Mouse (Mus musculus) left cerebral cortex, adult 18-20 months (tissue): ENCODE measurements at regions not wholly inside any gene's neighbourhood (a gene's known extent, or its start where the extent isn't known, plus 50 kb on each side); places are given as distances from the start of the nearest gene placed in this dataset.

Experiments
- DNase-seq, 2 experiments: peaks; one replicate each; pipeline ENCODE4 v3.0.0; 2021 to 2022; ENCODE audit warnings: low spot score in 2 of 2, mixed read lengths in 1 of 2

- peak; percentile 31 to 32 for DNase-seq
Measured at GRCm38 (mm10) chr1:72963449-72963848, 52.3 kb downstream of the Tnp1 start.

GRCm38 (mm10) chr1:72960241-72960653 lies 55.5 kb downstream of the Tnp1 start:
- no peak for DNase-seq

- no peak for DNase-seq
Measured at GRCm38 (mm10) chr1:72955387-72955786, 60.3 kb downstream of the Tnp1 start.

GRCm38 (mm10) chr1:72952896-72953295 lies 62.8 kb downstream of the Tnp1 start:
- no peak for DNase-seq

- DNase-seq = no peak
Measured at GRCm38 (mm10) chr1:72951802-72952201, 63.9 kb downstream of the Tnp1 start.

GRCm38 (mm10) chr1:72951365-72951764 lies 64.3 kb downstream of the Tnp1 start:
- DNase-seq = no peak

GRCm38 (mm10) chr1:72946235-72946634 lies 69.5 kb downstream of the Tnp1 start:
- DNase-seq = no peak

- DNase-seq = no peak
Measured at GRCm38 (mm10) chr1:72945750-72946102, 70.0 kb downstream of the Tnp1 start.

- no peak for DNase-seq
Measured at GRCm38 (mm10) chr1:72944805-72945749, 70.4 kb upstream of the Igfbp5 start.

GRCm38 (mm10) chr1:72944221-72944620 lies 69.5 kb upstream of the Igfbp5 start:
- DNase-seq = no peak

- DNase-seq = no peak
Measured at GRCm38 (mm10) chr1:72943082-72943481, 68.4 kb upstream of the Igfbp5 start.

GRCm38 (mm10) chr1:72942351-72942750 lies 67.7 kb upstream of the Igfbp5 start:
- DNase-seq = no peak

- no peak for DNase-seq
Measured at GRCm38 (mm10) chr1:72939948-72940347, 65.3 kb upstream of the Igfbp5 start.

- DNase-seq = no peak
Measured at GRCm38 (mm10) chr1:72936681-72937465, 62.2 kb upstream of the Igfbp5 start.

- DNase-seq = no peak
Measured at GRCm38 (mm10) chr1:72936231-72936630, 61.5 kb upstream of the Igfbp5 start.

- no peak for DNase-seq
Measured at GRCm38 (mm10) chr1:72935084-72935483, 60.4 kb upstream of the Igfbp5 start.

GRCm38 (mm10) chr1:72929774-72930173 lies 55.1 kb upstream of the Igfbp5 start:
- DNase-seq = no peak
